Mouse (Mus musculus) limb, embryonic 14.5 days (tissue): ENCODE data around the gene Itga4. TPM values are rescaled to one million over a fixed set of nuclear protein-coding genes. Genes with fewer than 3 reads are reported as not detected.

Source experiments
- ATAC-seq: fragments of 200-750 bp; cut with Nextera tagmentation; 2 replicates; pipeline ENCODE4 v1.8.0; 2017; ENCODE audit warnings: low read depth, moderate number of reproducible peaks, moderate TSS enrichment; ENCODE audit not compliant: low FRiP score
- DNase-seq: peaks from one replicate; pipeline ENCODE4 v3.0.0-alpha.2; 2015; ENCODE audit warnings: low spot score
- H3K27ac ChIP-seq: fragments of 300-500 bp; sonication (generic); replicated peaks from 2 replicates; pipeline ENCODE4 v1.5.1; 2014; ENCODE audit warnings: low read depth, mild to moderate bottlenecking, low read length, moderate library complexity, mixed read lengths
- H3K27me3 ChIP-seq: fragments of 300-500 bp; sonication (generic); 2 replicates; pipeline ENCODE4 v1.6.1; 2014; ENCODE audit warnings: low read length, mixed read lengths; ENCODE audit not compliant: control insufficient read depth, insufficient read depth
- H3K36me3 ChIP-seq: fragments of 300-500 bp; sonication (generic); 2 replicates; pipeline ENCODE4 v1.6.1; 2014; ENCODE audit warnings: mild to moderate bottlenecking, low read length, moderate library complexity, mixed read lengths; ENCODE audit not compliant: control insufficient read depth, insufficient read depth
- H3K4me1 ChIP-seq: fragments of 300-500 bp; sonication (generic); 2 replicates; pipeline ENCODE4 v1.6.1; 2014; ENCODE audit warnings: antibody characterized with exemption, low read length, mixed read lengths; ENCODE audit not compliant: control insufficient read depth, insufficient read depth
- H3K4me2 ChIP-seq: fragments of 300-500 bp; sonication (generic); replicated peaks from 2 replicates; pipeline ENCODE4 v1.6.1; 2014; ENCODE audit warnings: low read depth, mild to moderate bottlenecking, low read length, moderate library complexity; ENCODE audit not compliant: severe bottlenecking
- H3K4me3 ChIP-seq: fragments of 300-500 bp; sonication (generic); replicated peaks from 2 replicates; pipeline ENCODE4 v1.5.1; 2014; ENCODE audit warnings: low read length
- H3K9ac ChIP-seq: fragments of 300-500 bp; sonication (generic); 2 replicates; pipeline ENCODE4 v1.6.1; 2014; ENCODE audit warnings: mild to moderate bottlenecking, low read depth, low read length, moderate library complexity; ENCODE audit not compliant: severe bottlenecking
- H3K9me3 ChIP-seq: fragments of 300-500 bp; sonication (generic); 2 replicates; pipeline ENCODE4 v1.6.1; 2016; ENCODE audit warnings: low read length; ENCODE audit not compliant: control insufficient read depth
- POLR2A ChIP-seq: fragments of 200-500 bp; IDR thresholded peaks from 2 replicates; pipeline ENCODE4 v1.8.0; 2012; ENCODE audit warnings: inconsistent platforms, mild to moderate bottlenecking, moderate library complexity, borderline replicate concordance; ENCODE audit not compliant: insufficient read depth, insufficient read length; ENCODE audit errors: extremely low read depth
- WGBS: fragments of 180-500 bp; shearing (Covaris S2); extraction: QIAGEN DNeasy Blood & Tissue Kit; methylation state at CpG from one replicate; pipeline ENCODE4 v1.1.7; 2014; 5-methylcytosine and 5-hydroxymethylcytosine counted together
- polyA plus RNA-seq, 2 experiments: library from polyadenylated mRNA; depleted of rRNA in 1 of 2; stranded (reverse) in 1 of 2; unstranded in 1 of 2; fragments of >200 nt; fragmentation: Nextera tagmentation in 1 of 2; extraction: Ambion mirVana in 1 of 2; gene quantifications; 2 replicates each; pipeline versions ENCODE4 v1.2.1 to v1.2.3; 2012 to 2014

The Itga4 gene
- polyA plus RNA-seq, 2 experiments = 9.3 to 9.9 TPM

- WGBS = 74% methylated on average over 4 of the region's 4 CpGs
- no peak for DNase-seq
- no peaks in the 10 kb centered on the region for H3K27me3 ChIP-seq
- ATAC-seq = no peak
- H3K4me3 ChIP-seq = no peak overlapping the region
- H3K9me3 ChIP-seq = no peaks in the 10 kb centered on the region
- no peak overlapping the region for H3K9ac ChIP-seq
- H3K4me1 ChIP-seq = no peaks in the 10 kb centered on the region
- TF ChIP-seq POLR2A = no peak
- H3K4me2 ChIP-seq = no peak overlapping the region
- no peaks in the 10 kb centered on the region for H3K36me3 ChIP-seq
- no peak overlapping the region for H3K27ac ChIP-seq
Measured at GRCm38 (mm10) chr2:79284206-79284605, 29.0 kb downstream of the Itga4 start.

DNA sequence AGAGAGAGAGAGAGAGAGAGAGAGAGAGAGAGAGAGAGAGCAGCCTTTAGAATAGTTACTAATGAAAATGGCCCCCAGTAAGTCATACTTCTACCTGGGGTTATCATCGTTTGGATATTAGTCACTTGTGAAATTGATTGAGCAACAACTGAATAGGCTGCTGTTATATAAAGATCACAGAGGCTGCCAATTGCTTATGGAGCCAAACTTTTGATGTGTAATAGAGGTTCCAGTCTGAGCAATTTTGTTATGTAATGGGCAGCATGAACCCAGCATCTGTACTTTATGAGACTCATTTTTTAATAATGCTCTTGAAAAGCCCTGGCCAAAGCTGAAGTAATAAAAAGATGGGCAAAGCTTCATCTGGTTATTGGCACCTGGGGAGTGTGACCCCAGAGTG lies 34.9 kb downstream of the Itga4 start:
- TF ChIP-seq POLR2A = no peak
- Histone ChIP-seq H3K27ac (no peak overlapping the region), H3K9me3 (no peaks in the 10 kb centered on the region), H3K27me3 (no peaks in the 10 kb centered on the region), H3K4me1 (0 out of 2 replicates have a peak, but pooled peaks cover 5% of the 10 kb centered on the region), H3K4me3 (no peak overlapping the region), H3K9ac (no peak overlapping the region), H3K4me2 (no peak overlapping the region), H3K36me3 (no peaks in the 10 kb centered on the region)
- 35% methylated on average over 1 of the region's 1 CpGs for WGBS
- ATAC-seq = no peak
- no peak for DNase-seq

DNA sequence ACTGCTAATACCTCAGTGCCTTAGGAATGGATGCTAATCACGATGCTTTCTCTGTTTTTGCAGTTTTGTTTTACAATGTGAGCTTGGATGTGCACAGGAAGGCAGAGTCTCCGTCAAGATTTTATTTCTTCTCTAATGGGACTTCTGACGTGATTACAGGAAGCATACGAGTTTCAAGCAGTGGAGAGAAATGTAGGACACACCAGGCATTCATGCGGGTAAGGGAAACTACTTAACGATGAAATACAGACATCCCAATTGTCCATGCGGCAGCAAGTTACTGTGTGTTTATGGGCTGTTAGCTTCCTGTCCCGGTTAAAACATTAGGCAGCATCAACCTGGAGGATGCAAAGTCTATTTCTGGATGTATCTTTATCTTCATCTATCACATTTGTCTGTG lies 36.7 kb downstream of the Itga4 start:
- Histone ChIP-seq H3K27me3 (no peaks in the 10 kb centered on the region), H3K9me3 (no peaks in the 10 kb centered on the region), H3K9ac (no peak overlapping the region), H3K4me3 (no peak overlapping the region), H3K36me3 (no peaks in the 10 kb centered on the region), H3K27ac (no peak overlapping the region), H3K4me1 (0 out of 2 replicates have a peak, but pooled peaks cover 5% of the 10 kb centered on the region), H3K4me2 (no peak overlapping the region)
- WGBS = 24% methylated on average over 8 of the region's 8 CpGs
- DNase-seq = peak; percentile 17
- no peak for TF ChIP-seq POLR2A
- peak; percentile 65 for ATAC-seq

DNA sequence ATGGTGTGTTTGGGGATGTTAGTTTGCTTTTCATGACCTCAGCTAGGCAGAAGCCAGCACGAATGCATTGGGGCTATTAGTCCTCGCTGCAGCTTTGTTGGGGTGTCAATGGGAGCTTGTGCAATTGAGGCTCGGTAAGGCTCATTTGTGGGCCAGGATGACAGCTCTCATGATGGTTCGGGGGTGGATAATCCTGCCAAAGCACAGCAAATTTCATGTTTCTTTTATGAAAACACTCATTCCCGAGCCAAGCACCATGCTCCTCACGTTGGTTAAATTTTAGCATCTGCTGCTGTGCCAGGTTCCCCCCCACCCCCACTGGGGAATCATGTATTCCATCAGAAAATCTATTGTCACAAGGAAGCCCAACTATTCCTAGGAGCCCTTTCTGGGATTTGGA lies 37.2 kb downstream of the Itga4 start:
- Histone ChIP-seq H3K27me3 (no peaks in the 10 kb centered on the region), H3K36me3 (no peaks in the 10 kb centered on the region), H3K4me2 (no peak overlapping the region), H3K27ac (no peak overlapping the region), H3K4me1 (0 out of 2 replicates have a peak, but pooled peaks cover 5% of the 10 kb centered on the region), H3K9me3 (no peaks in the 10 kb centered on the region), H3K9ac (no peak overlapping the region), H3K4me3 (no peak overlapping the region)
- DNase-seq (no peak), ATAC-seq (no peak)
- WGBS = 72% methylated on average over 6 of the region's 6 CpGs
- no peak for TF ChIP-seq POLR2A

DNA sequence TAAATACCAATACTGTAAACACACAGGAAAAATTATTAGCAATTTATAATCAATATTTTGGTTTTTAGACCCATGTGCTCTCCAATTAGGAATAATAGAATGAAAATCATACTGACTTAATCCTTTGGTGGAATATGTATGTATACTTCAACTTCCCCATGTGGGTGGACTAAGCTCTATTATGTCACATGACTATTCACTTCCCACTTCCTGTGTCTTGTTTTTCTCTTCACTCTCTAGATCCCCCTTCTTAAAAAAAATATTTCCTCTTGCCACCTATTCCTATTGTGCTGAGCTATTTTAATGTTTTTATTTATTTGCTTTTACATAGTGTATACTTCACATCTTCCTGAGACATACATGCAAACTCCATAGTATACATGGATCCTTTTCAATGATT lies 47.2 kb downstream of the Itga4 start:
- Histone ChIP-seq H3K4me2 (no peak overlapping the region), H3K36me3 (no peaks in the 10 kb centered on the region), H3K9me3 (no peaks in the 10 kb centered on the region), H3K9ac (no peak overlapping the region), H3K27ac (no peak overlapping the region), H3K4me1 (0 out of 2 replicates have a peak, but pooled peaks cover 4% of the 10 kb centered on the region), H3K4me3 (no peak overlapping the region), H3K27me3 (no peaks in the 10 kb centered on the region)
- no peak for DNase-seq
- no peak for TF ChIP-seq POLR2A
- ATAC-seq = no peak

GRCm38 (mm10) chr2:79307549-79307948 lies 52.3 kb downstream of the Itga4 start:
- H3K27ac ChIP-seq = no peak overlapping the region
- no peak overlapping the region for H3K9ac ChIP-seq
- no peak for TF ChIP-seq POLR2A
- 0 out of 2 replicates have a peak, but pooled peaks cover 3% of the 10 kb centered on the region for H3K4me1 ChIP-seq
- H3K36me3 ChIP-seq = no peaks in the 10 kb centered on the region
- WGBS = 50% methylated on average over 4 of the region's 4 CpGs
- DNase-seq (no peak), ATAC-seq (no peak)
- no peaks in the 10 kb centered on the region for H3K9me3 ChIP-seq
- no peak overlapping the region for H3K4me3 ChIP-seq
- no peaks in the 10 kb centered on the region for H3K27me3 ChIP-seq
- no peak overlapping the region for H3K4me2 ChIP-seq
